Mouse (Mus musculus) Muller cell, postnatal 12 days (primary cell): ENCODE measurements around the gene Crybb2.

Experiments used
- DNase-seq: peaks from one replicate; pipeline ENCODE4 v3.0.0-alpha.2; 2015; ENCODE audit errors: inconsistent ontology term

The Crybb2 gene

GRCm38 (mm10) chr5:113090750-113091149, 20.8 kb upstream of the Crybb2 start:
- no peak for DNase-seq

DNA sequence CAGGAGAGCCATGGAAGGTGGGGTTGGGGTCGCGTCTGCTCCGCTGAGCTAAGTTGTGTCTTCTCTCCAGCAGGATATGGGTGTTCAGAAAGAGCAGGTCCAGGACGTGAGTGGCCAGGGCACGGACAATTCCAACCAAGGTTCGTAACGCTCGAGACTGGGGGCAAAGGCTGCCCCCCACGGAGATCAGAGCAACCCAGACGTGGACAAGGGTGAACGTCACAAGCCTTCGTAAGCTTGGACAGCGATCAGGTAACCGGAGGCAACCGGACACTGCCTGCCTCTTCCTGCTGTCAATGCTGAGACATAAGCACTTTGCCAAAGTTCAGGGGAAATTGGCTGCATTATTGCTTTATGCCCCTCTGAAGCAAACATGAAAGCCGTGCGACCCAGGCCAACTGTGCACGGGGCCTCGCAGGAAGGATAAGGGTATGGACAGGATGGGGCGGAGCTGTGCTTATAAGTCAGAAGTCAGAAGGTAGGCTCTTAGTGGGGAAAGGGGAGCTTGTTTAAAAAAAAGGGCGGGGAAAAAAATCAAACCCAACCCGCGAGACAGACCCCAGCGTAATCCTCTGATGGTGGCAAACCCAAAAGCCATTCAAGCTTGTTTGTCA, 20.3 kb upstream of the Crybb2 start:
- DNase-seq: no peak

GRCm38 (mm10) chr5:113087465-113087864, 17.5 kb upstream of the Crybb2 start:
- no peak for DNase-seq

DNA sequence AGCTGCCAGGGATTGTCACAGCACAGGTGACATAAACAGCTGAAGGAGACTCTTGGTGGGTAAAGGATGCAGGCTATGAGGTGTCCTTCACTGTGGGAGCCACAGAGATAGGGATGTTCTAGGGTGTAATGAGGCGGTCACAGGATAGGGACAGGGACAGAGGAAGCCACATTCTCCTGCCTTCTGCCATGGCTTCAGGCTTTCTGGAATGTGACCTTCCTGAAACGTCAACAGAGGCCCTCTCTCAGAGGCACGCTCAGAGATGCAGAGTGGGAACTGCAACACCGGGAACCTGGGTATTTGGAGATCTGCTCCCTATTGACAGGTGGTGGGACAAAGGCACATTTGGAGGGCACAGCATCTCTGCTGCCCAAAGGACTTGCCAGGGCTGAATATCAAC, 17.1 kb upstream of the Crybb2 start:
- DNase-seq: no peak

GRCm38 (mm10) chr5:113086439-113086838, 16.5 kb upstream of the Crybb2 start:
- DNase-seq: no peak

GRCm38 (mm10) chr5:113085931-113086330, 16.0 kb upstream of the Crybb2 start:
- DNase-seq: no peak

GRCm38 (mm10) chr5:113084309-113084708, 14.4 kb upstream of the Crybb2 start:
- DNase-seq: no peak

DNA sequence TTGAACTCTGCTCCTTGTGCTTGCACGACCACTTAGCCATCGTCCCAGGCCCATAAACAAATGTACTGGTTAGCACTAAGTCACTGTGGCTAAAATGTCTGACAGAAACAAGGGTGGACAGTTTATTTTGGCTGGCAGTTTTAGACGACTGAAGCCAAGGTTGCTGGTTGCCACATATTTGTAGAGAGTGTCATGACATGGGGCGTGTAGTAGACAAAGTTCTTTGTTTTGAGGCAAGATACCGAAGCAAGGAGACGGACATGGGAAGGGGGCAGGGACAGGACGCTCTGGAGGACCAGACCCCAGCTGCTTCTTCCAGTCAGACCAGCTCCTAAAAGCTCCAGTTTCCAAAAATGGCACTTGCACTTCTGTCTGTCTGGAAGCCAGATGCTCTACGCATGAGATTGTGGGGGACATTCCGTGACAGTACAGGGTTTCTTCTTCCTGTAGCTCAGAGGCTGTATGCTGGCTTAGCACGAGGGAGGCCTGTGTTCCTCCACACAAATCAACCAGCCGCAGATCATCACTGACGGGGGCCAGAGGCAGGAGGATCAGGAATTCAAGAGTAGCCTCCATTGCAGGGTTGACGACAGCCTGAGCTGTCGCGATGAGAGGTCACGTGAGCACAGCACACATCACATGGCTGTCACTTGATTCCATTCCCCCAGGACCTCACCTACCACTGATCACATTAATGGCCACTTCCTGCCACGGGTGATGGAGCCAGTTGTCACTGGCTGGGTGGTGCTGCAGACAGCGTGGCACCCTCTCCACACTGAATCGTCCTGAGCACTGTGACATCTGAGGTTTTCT, 12.6 kb upstream of the Crybb2 start:
- peak; percentile 89 for DNase-seq

DNA sequence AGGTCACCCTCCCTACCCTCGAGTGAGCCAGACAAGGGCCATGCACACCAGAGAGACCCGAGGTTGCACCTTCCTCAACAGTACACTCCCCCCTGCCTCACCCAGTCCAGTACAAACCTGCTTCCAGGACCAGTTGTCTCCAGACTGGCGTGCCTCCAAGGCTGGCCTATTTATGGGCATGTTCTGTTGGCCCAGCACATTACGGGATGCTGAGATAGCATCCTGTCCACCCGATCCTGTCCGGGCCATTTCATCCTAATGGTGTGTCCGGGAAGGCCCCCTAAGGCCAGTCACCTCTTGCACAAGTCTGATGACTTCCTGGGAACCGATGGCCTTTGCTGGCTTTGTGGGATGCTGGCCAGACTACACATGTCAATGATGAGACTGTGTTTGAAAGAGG, 11.5 kb upstream of the Crybb2 start, which contains the start of gene Crybb3:
Gene Crybb3 (minus strand): TSS at position 146 of the 400 bp plus-strand sequence.
- peak; percentile 72 for DNase-seq

DNA sequence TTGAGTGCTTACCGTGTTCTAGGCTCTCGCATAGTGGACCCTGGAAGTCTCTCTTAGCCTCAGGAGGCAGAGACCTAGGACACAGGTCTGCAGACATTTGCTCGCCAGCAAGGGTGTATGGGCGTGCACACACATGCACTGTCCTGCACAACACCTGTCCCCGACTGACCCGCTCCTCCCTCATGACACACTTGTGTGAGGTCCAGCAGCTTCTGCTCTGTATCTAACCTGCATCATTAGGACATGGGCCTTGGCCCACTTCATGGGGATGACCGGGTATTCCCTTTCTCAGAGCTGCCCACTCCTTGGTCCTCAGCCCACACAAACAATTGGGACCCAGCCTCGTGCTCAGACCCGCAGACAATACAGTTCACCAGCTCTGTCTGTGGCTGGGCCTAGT, 11.1 kb upstream of the Crybb2 start:
- no peak for DNase-seq

DNA sequence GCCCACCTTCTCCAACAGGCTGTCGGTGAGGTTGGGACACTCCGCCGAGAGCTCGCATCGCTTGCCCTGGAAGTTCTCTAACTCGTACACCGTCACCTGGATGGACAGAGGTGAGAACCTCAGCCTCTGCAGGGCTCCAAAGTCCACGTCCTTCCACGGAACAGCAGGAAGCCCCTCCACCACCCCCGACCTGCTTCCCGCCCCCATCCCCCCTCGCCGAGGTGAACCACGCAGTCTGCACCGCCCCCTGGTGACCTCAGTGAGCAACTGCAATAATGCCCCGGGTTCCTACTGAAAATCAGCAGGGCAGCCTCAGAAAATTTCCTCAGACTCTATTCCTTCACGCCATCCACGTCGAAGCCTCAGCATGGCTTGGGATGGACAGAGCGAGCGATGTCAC, 9.9 kb upstream of the Crybb2 start:
- no peak for DNase-seq

DNA sequence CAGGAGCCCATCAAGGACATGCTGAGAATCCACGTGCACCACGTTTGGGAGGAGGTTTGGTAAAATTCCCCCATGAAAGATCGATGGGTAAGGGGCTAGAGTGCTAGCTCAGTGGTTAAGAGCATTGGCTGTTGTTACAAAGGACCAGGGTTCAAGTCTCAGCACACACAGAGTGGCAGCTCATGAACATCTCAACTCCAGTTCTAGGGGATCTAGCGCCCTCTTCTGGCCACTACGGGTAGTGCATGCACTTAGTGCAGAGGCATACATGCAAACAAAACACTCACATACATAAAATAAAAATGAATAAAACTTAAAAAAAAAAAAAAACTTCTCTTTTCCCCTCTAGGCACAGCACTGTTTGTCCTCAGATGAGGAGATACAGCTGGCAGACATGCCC, 8.8 kb upstream of the Crybb2 start:
- no peak for DNase-seq

DNA sequence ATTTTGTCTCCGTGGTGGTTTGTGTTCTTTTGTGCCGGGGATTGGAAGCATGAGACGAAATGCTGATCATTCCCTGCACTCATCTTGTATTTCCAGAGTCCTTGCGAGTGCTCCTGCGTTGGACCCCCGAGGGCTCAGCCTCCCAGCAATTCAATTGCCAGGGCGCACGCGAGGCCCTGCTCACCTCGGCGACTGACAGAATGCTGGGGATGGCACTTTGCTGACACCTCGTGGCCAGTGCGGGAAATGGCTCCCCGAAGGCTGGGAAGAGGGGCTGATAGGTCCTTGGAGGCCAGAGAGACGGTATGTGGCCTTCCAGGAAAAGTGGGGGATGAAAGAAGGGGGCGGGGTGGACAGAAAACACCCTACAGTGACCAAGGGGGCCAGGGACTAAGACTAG, 15.6 kb downstream of the Crybb2 start:
- DNase-seq: peak; percentile 66

DNA sequence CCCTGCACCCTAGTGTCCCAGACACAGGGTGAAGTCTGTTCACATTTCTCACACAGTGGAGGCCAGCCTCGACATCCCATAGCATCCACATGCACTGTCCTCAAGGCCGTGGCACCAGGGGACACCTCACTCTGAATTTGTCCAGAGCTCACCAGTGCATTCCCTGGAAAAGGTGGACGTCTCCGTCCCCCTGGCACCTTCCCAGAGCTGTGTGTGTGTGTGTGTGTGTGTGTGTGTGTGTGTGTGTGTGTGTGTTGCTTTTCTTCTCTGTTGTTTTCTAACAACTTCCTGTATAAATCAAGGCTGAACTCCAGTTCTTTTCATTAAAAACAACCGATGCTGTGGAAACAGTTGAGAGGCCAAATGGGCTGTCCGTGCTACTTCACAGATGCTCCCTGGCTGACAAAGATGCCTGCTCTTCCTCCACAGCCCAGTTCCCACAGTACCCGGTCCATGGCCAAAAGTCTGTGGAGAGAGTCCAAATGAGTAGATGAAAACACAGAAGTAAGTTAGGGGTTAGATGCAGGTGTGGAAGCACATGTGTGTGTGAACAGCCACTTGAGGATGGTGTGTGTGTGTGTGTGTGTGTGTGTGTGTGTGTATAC, 19.2 kb downstream of the Crybb2 start:
- no peak for DNase-seq

DNA sequence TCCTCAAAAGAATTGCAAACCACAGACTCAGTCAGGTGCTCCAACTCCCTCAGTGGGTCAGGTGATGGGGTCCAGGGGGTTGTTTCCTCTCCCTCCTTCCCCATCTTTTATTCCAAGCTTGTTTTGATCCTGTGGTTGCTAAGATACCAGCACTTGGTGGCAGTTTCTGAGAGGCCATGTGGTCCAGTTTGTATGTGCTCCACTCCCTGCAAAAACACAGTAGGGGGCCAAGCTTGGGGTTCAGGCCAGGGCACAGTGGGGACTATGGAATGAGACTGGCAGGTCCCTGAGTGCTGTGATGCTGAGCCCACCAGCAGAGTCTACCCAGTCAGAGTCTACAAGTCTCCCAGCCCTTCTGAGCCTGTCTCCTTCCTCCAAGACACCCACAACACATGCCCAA, 20.0 kb downstream of the Crybb2 start:
- DNase-seq: peak; percentile 57

DNA sequence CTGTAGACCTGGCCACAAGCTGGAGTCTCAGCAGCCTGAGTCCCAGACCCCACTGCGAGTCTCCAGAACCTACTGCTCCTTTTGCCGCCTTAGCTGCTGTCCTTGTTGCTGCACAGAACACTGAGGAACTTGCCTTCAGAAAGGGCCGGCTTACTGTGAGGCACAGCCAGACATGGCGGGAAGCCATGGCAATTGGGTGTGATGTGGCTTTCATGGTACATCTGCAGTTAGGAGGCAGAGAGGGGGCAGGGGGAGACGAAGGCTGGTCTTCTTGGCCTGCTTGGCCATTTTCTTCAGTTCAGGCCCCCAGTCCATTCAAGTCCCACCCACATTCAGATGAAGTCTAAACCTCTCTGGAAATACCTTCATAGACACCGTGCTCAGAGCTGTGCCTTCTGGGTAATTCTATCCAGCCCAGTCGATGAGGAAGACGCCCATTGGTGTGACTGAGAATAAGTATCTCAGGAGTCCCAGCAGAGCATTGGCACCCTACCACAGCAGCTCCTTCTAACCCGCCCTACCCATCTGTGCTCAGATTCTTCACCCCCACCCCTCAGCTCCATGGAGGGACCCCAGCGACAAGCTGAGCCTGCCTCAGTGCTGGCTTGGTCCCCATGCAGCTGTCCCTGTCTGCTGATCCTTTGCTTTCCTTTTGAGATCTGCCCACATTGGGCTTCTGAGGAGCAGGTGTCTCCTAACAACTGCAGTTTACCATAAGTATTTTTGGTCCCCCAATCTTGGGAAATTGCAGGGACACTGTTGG, 24.2 kb downstream of the Crybb2 start:
- DNase-seq: no peak

DNA sequence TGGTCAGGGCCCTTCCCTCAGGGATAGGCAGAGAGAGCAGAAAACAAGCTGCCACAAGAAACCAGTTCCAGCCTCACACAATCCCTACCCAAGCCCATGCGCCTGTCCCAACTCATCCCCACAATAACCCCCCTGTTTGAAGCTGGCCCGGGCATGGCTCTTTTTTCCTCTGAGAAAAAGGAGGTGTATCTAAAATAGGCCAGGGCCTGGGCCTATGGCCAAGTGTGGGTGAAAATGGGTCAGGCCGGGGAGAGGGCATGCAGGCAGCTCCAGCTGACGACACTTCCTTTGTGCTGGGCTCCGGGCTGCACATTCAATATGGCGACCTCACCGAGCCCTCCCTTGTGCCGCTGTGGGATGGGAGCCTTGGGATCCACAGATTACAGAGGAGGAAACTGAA, 26.4 kb downstream of the Crybb2 start:
- no peak for DNase-seq

- DNase-seq: peak; percentile 79
Observed at GRCm38 (mm10) chr5:113041567-113042071, 28.3 kb downstream of the Crybb2 start.

GRCm38 (mm10) chr5:113040776-113041175, 29.1 kb downstream of the Crybb2 start:
- no peak for DNase-seq

DNA sequence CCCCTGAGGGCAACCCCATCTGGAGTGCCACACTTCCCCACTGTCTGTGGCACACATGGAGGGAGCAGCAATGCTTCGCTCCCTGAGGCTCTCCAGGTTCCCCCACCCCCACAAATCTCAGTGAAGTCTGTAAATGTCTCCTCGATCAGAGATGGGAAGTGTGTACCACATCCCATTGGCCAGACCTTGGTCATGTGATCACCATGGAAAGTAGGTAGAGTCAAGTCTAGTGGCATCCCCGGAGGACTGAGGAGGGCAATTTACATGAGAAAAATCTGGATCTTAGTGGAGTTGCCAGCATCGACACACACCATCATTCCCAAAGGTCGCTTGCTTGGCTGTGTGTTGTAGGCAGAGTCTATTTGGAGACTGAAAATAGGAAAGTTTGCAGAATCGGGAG, 31.3 kb downstream of the Crybb2 start:
- no peak for DNase-seq

DNA sequence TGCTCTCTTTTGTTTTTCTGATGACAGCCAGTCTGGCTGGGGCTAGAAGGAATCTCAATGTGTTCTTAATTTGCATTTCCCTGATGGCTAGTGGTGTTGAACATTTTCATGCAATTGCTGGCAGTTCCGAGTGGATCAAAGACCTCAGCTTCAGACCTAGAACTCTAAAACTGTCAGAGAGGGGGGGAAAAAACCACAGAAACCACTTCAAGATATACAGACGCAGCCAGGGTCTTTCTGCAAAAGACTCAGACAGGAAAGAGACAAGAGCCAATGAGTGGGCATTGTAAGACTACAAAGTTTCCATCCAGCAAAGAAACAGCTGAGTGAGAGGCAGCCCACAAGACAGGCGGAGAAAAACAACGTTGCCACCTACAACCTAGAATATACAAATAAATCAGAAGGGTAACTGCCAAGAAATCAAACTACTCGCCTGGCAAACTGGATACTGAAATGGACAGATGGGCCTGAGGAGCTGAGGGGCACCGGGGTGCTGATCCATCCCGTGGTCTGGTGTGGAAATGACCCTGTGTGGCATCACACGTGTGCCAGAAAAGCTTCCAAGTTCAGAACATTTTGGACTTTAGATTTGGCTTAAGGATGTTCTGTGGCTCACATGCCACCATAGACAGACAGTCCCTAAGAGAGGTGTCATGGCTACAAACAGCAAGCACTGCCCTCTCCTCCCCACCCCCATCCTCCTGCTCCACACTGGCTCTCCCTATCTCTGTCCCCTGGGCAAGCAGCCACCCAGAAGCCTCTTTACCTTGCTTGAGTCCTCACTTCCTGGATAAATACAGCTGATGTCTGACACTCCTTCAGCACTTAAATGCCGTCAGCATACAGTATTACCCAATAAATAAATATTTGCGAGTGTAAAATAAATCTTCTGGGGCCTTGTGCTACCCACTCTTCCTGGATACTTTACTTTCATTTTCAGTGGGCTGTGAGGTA, 34.5 kb downstream of the Crybb2 start:
- DNase-seq: peak; percentile 51
